ENCODE assay signal across 9 mouse cellular contexts in genomic region chr4:140770433-140770832, GRCm38 (mm10). TPM values are rescaled to one million over a fixed set of nuclear protein-coding genes. Genes with fewer than 3 reads are reported as not detected.
A peak's percentile ranks its signal among the peaks of the same experiment; 100 is the strongest.
DNase-seq lines count a peak whose midpoint lies in the region; ATAC-seq lines count a peak whose summit lies in the region.
"Had no signal": no experiment of that assay in that cellular context is flagged by ENCODE, and none has a peak within 500 bp of the region (broad histone marks: within the 10 kb centered on the region; RNA-seq: fewer than 3 reads in every experiment).

No protein-coding gene starts in this region.

- H3K9ac ChIP-seq in limb, embryonic 11.5 days (ENCODE audit: low read length) = no peak overlapping the region
- H3K9ac ChIP-seq in midbrain, embryonic 11.5 days (ENCODE audit: low read length) = peak overlapping the region; percentile 36

- peak overlapping the region; percentile 32 for H3K4me2 ChIP-seq in limb, embryonic 11.5 days (ENCODE audit: low read depth, severe bottlenecking)
- peak overlapping the region; percentile 23; the same call in 1 of the 2 replicates for H3K4me2 ChIP-seq in midbrain, embryonic 11.5 days

- H3K27me3 ChIP-seq in forebrain, embryonic 10.5 days (ENCODE audit: poor library complexity, severe bottlenecking) = no peaks in the 10 kb centered on the region
- no peaks in the 10 kb centered on the region for H3K27me3 ChIP-seq in limb, embryonic 11.5 days (ENCODE audit: control insufficient read depth, insufficient read depth, low read length)
- H3K27me3 ChIP-seq in midbrain, embryonic 11.5 days (ENCODE audit: control insufficient read depth, insufficient read depth, low read length) = no peaks in the 10 kb centered on the region
- H3K27me3 ChIP-seq: Patski had no signal

- peak overlapping the region; percentile 32 for H3K4me3 ChIP-seq in forebrain, embryonic 10.5 days
- H3K4me3 ChIP-seq in limb, embryonic 11.5 days (ENCODE audit: low read depth, low read length) = no peak overlapping the region
- H3K4me3 ChIP-seq in midbrain, embryonic 11.5 days (ENCODE audit: low read depth, low read length) = no peak overlapping the region

- ATAC-seq in limb, embryonic 11.5 days (ENCODE audit: insufficient number of reproducible peaks, low FRiP score, low TSS enrichment, low read depth) = no peak
- ATAC-seq in midbrain, embryonic 11.5 days (ENCODE audit: low FRiP score) = no peak
- no peak for ATAC-seq in activated CD4-positive, CD25-positive, alpha-beta regulatory T cell, adult 4 months

- no peaks in the 10 kb centered on the region for H3K36me3 ChIP-seq in forebrain, embryonic 10.5 days (replicated peaks)
- H3K36me3 ChIP-seq in limb, embryonic 11.5 days (ENCODE audit: control insufficient read depth, insufficient read depth, low read length) = no peaks in the 10 kb centered on the region
- no peaks in the 10 kb centered on the region for H3K36me3 ChIP-seq in midbrain, embryonic 11.5 days (ENCODE audit: control insufficient read depth, insufficient read depth, low read length)

- peaks cover 13% of the 10 kb centered on the region for H3K4me1 ChIP-seq in forebrain, embryonic 10.5 days
- no peaks in the 10 kb centered on the region for H3K4me1 ChIP-seq in limb, embryonic 11.5 days (ENCODE audit: control insufficient read depth, insufficient read depth, low read length)
- no peaks in the 10 kb centered on the region; the same call in 1 of the 2 replicates for H3K4me1 ChIP-seq in midbrain, embryonic 11.5 days (ENCODE audit: control insufficient read depth, insufficient read depth, low read length)

- DNase-seq in ovary, postnatal 36 days (ENCODE audit: low spot score) = peak; percentile 65
- DNase-seq in ovary, postnatal 14 days (ENCODE audit: low spot score) = no peak
- no peak for DNase-seq in forebrain, embryonic 10.5 days (ENCODE audit: extremely low spot score, low spot score)
- peak; percentile 53 to 68 for DNase-seq in heart, postnatal 14 days
- peak; percentile 49 for DNase-seq in limb, embryonic 11.5 days (ENCODE audit: low spot score)
- no peak for DNase-seq in midbrain, embryonic 11.5 days (ENCODE audit: low spot score, missing footprints)
- no peak for DNase-seq in left cerebral cortex, adult 8-10 months (ENCODE audit: low spot score in 2 of 2)

- H3K27ac ChIP-seq in forebrain, embryonic 10.5 days = peak overlapping the region; percentile 16
- no peak overlapping the region for H3K27ac ChIP-seq in limb, embryonic 11.5 days (replicated peaks; ENCODE audit: low read depth, low read length)
- H3K27ac ChIP-seq in midbrain, embryonic 11.5 days (ENCODE audit: low read depth, low read length) = no peak overlapping the region

- intact Hi-C loops in heart, postnatal 14 days (cut with DNase I) = no loop called here

- H3K9me3 ChIP-seq in forebrain, embryonic 10.5 days = no peaks in the 10 kb centered on the region
- no peaks in the 10 kb centered on the region for H3K9me3 ChIP-seq in limb, embryonic 11.5 days (ENCODE audit: control insufficient read depth, low read length)
- H3K9me3 ChIP-seq in midbrain, embryonic 11.5 days (ENCODE audit: control insufficient read depth, low read length) = no peaks in the 10 kb centered on the region

- WGBS in forebrain, embryonic 10.5 days = 15% methylated on average over 13 of the region's 13 CpGs
- 30% methylated on average over 13 of the region's 13 CpGs for WGBS in limb, embryonic 11.5 days
- WGBS in midbrain, embryonic 11.5 days = 13% methylated on average over 13 of the region's 13 CpGs

RNA-seq across cellular contexts. Expression of gene Padi4, which starts 3.6 kb away (rescaled TPM):
- polyA plus RNA-seq in forebrain, embryonic 10.5 days (2016; fragmentation: Nextera tagmentation; extraction: Ambion mirVana) = 1.4 and 1.5 TPM in 2 replicates
- under 1 TPM; 0.74 to 0.78 TPM for total RNA-seq in heart, postnatal 14 days (2021)
- polyA plus RNA-seq in limb, embryonic 11.5 days (2014; fragmentation: Nextera tagmentation; extraction: Ambion mirVana) = 0.12 TPM in 1 of 2 replicates, not detected in the other
- polyA plus RNA-seq in midbrain, embryonic 11.5 days (2014; fragmentation: Nextera tagmentation; extraction: Ambion mirVana) = 0.26 and 0.27 TPM in 2 replicates
- total RNA-seq in left cerebral cortex, adult 8-10 months (2022) = 1 to 10 TPM in 1 of 4 experiments, not detected in 3; 1.6 TPM
- polyA plus RNA-seq in activated CD4-positive, CD25-positive, alpha-beta regulatory T cell, adult 4 months (2017; shearing (Covaris generic)) = under 1 TPM in 1 of 2 experiments, not detected in 1; 0.56 TPM

RNA-seq across cellular contexts. Expression of gene Padi6, which starts 28.0 kb away (rescaled TPM):
- polyA plus RNA-seq in forebrain, embryonic 10.5 days (2016; fragmentation: Nextera tagmentation; extraction: Ambion mirVana) = not detected in 2 replicates
- total RNA-seq in heart, postnatal 14 days (2021) = not detected
- 0.11 TPM in 1 of 2 replicates, not detected in the other for polyA plus RNA-seq in limb, embryonic 11.5 days (2014; fragmentation: Nextera tagmentation; extraction: Ambion mirVana)
- 0.15 TPM in 1 of 2 replicates, not detected in the other for polyA plus RNA-seq in midbrain, embryonic 11.5 days (2014; fragmentation: Nextera tagmentation; extraction: Ambion mirVana)
- total RNA-seq in left cerebral cortex, adult 8-10 months (2022) = under 1 TPM in 3 of 4 experiments, not detected in 1; 0.18 to 0.80 (median 0.20) TPM
- not detected for polyA plus RNA-seq in activated CD4-positive, CD25-positive, alpha-beta regulatory T cell, adult 4 months (2017; shearing (Covaris generic))
- polyA plus RNA-seq: Patski had no signal

RNA-seq across cellular contexts. Expression of gene Padi3, which starts 40.0 kb away (rescaled TPM):
- 0.16 and 0.23 TPM in 2 replicates for polyA plus RNA-seq in forebrain, embryonic 10.5 days (2016; fragmentation: Nextera tagmentation; extraction: Ambion mirVana)
- under 1 TPM; 0.07 to 0.17 TPM for total RNA-seq in heart, postnatal 14 days (2021)
- 0.54 and 0.61 TPM in 2 replicates for polyA plus RNA-seq in limb, embryonic 11.5 days (2014; fragmentation: Nextera tagmentation; extraction: Ambion mirVana)
- polyA plus RNA-seq in midbrain, embryonic 11.5 days (2014; fragmentation: Nextera tagmentation; extraction: Ambion mirVana) = 0.06 TPM in 1 of 2 replicates, not detected in the other
- total RNA-seq in left cerebral cortex, adult 8-10 months (2022) = not detected
- polyA plus RNA-seq in activated CD4-positive, CD25-positive, alpha-beta regulatory T cell, adult 4 months (2017; shearing (Covaris generic)) = under 1 TPM in 1 of 2 experiments, not detected in 1; 0.15 TPM
- polyA plus RNA-seq: Patski had no signal

Comparison
In these comparisons a context has a peak if more than half of its experiments do, and no peak if none do; other contexts are left out.
1. DNase-seq: peak in ovary, postnatal 36 days (single experiment), heart, postnatal 14 days (2 of 2) and limb, embryonic 11.5 days (single experiment); none in ovary, postnatal 14 days (single experiment), forebrain, embryonic 10.5 days (single experiment), midbrain, embryonic 11.5 days (single experiment) and left cerebral cortex, adult 8-10 months (0 of 2).